Mouse (Mus musculus) MEL (cell line): ENCODE data around the gene Polr3b. TPM values are rescaled to one million over a fixed set of nuclear protein-coding genes. Genes with fewer than 3 reads are reported as not detected.

Source experiments
- DNase-seq: peaks from one replicate; pipeline ENCODE4 v3.0.0; 2011; ENCODE audit warnings: low read depth, low spot score
- H3K27ac ChIP-seq: 2 replicates; pipeline ENCODE4 v1.5.1; 2012; ENCODE audit warnings: low read depth, mild to moderate bottlenecking, control low read depth, low read length, moderate library complexity; ENCODE audit not compliant: control insufficient read depth
- H3K27me3 ChIP-seq, 2 experiments: fragments of 150-350 bp in 1 of 2; sonication (generic) in 1 of 2; 2 replicates each; pipeline ENCODE4 v1.6.1; 2012; ENCODE audit warnings: low read length in 2 of 2, mild to moderate bottlenecking in 2 of 2, improper control_type of control experiment in 1 of 2, moderate library complexity in 1 of 2; ENCODE audit not compliant: insufficient read depth in 2 of 2, control insufficient read depth in 1 of 2
- H3K36me3 ChIP-seq, 2 experiments: 2 replicates each; pipeline ENCODE4 v1.6.1; 2012 to 2014; ENCODE audit warnings: low read length in 2 of 2, improper control_type of control experiment in 1 of 2, inconsistent platforms in 1 of 2, mild to moderate bottlenecking in 1 of 2; ENCODE audit not compliant: insufficient read depth in 2 of 2, control insufficient read depth in 1 of 2
- H3K4me1 ChIP-seq, 2 experiments: fragments of 150-350 bp in 1 of 2; sonication (generic) in 1 of 2; 2 replicates each; pipeline ENCODE4 v1.6.1; 2012; ENCODE audit warnings: low read length in 2 of 2, improper control_type of control experiment in 1 of 2, mild to moderate bottlenecking in 1 of 2; ENCODE audit not compliant: insufficient read depth in 2 of 2, control insufficient read depth in 1 of 2
- H3K4me3 ChIP-seq, 2 experiments: fragments of 150-350 bp in 1 of 2; sonication (generic) in 1 of 2; 2 replicates each; pipeline ENCODE4 v1.5.1; 2012; ENCODE audit warnings: low read depth in 2 of 2, low read length in 2 of 2, mild to moderate bottlenecking in 2 of 2, moderate library complexity in 2 of 2, control low read depth in 1 of 2, improper control_type of control experiment in 1 of 2; ENCODE audit not compliant: control insufficient read depth in 1 of 2, insufficient read depth in 1 of 2
- H3K79me2 ChIP-seq: 2 replicates; pipeline ENCODE4 v1.6.1; 2012; ENCODE audit warnings: mild to moderate bottlenecking, low read length, moderate library complexity; ENCODE audit not compliant: control insufficient read depth, poor library complexity, insufficient read depth
- H3K9ac ChIP-seq: 2 replicates; pipeline ENCODE4 v1.6.1; 2012; ENCODE audit warnings: low read depth, mild to moderate bottlenecking, control low read depth, low read length, moderate library complexity; ENCODE audit not compliant: control insufficient read depth, poor library complexity, severe bottlenecking
- H3K9me3 ChIP-seq: fragments of 150-350 bp; sonication (generic); replicated peaks from 2 replicates; pipeline ENCODE4 v1.6.1; 2012; ENCODE audit warnings: mild to moderate bottlenecking, low read length, improper control_type of control experiment, moderate library complexity; ENCODE audit not compliant: insufficient read depth
- BHLHE40 ChIP-seq: IDR thresholded peaks from 2 replicates; pipeline ENCODE4 v1.6.1; 2012; ENCODE audit warnings: low read depth, mild to moderate bottlenecking, inconsistent platforms, low read length, improper control_type of control experiment, borderline replicate concordance
- CHD2 ChIP-seq: IDR thresholded peaks from 2 replicates; pipeline ENCODE4 v1.6.1; 2011; ENCODE audit warnings: low read length, improper control_type of control experiment
- E2F4 ChIP-seq: IDR thresholded peaks from 2 replicates; pipeline ENCODE4 v1.6.1; 2011; ENCODE audit warnings: low read depth, low read length, improper control_type of control experiment, borderline replicate concordance
- EP300 ChIP-seq, 2 experiments: IDR thresholded peaks; 2 replicates each; pipeline ENCODE4 v1.6.1; 2011; ENCODE audit warnings: improper control_type of control experiment in 2 of 2, low read length in 2 of 2, low read depth in 1 of 2, mild to moderate bottlenecking in 1 of 2
- ETS1 ChIP-seq: IDR thresholded peaks from 2 replicates; pipeline ENCODE4 v1.6.1; 2012; ENCODE audit warnings: low read depth, mild to moderate bottlenecking, inconsistent platforms, low read length, improper control_type of control experiment, moderate library complexity
- GATA1 ChIP-seq: IDR thresholded peaks from 2 replicates; pipeline ENCODE4 v1.6.1; 2011; ENCODE audit warnings: low read depth, low read length, improper control_type of control experiment
- HCFC1 ChIP-seq: IDR thresholded peaks from 2 replicates; pipeline ENCODE4 v1.6.1; 2012; ENCODE audit warnings: low read depth, mild to moderate bottlenecking, inconsistent platforms, low read length, improper control_type of control experiment, moderate library complexity
- MAX ChIP-seq: IDR thresholded peaks from 2 replicates; pipeline ENCODE4 v1.6.1; 2011; ENCODE audit warnings: low read length, improper control_type of control experiment
- MEF2A ChIP-seq: IDR thresholded peaks from 2 replicates; pipeline ENCODE4 v1.6.1; 2014; ENCODE audit warnings: low read depth, mild to moderate bottlenecking, inconsistent platforms, low read length, improper control_type of control experiment; ENCODE audit not compliant: poor library complexity, insufficient replicate concordance, severe bottlenecking; ENCODE audit errors: extremely low read depth
- MYB ChIP-seq: IDR thresholded peaks from 2 replicates; pipeline ENCODE4 v1.6.1; 2011; ENCODE audit warnings: mild to moderate bottlenecking, low read depth, low read length, improper control_type of control experiment
- MYC ChIP-seq: IDR thresholded peaks from 2 replicates; pipeline ENCODE4 v1.6.1; 2011; ENCODE audit warnings: low read depth, mild to moderate bottlenecking, low read length, improper control_type of control experiment, moderate library complexity
- NELFE ChIP-seq: IDR thresholded peaks from 2 replicates; pipeline ENCODE4 v1.6.1; 2011; ENCODE audit warnings: low read depth, low read length, improper control_type of control experiment
- NRF1 ChIP-seq: IDR thresholded peaks from 2 replicates; pipeline ENCODE4 v1.6.1; 2014; ENCODE audit warnings: low read depth, mild to moderate bottlenecking, inconsistent platforms, low read length, improper control_type of control experiment, moderate library complexity; ENCODE audit not compliant: poor library complexity, insufficient read depth, severe bottlenecking
- POLR2AphosphoS2 ChIP-seq: IDR thresholded peaks from 2 replicates; pipeline ENCODE4 v1.6.1; 2011; ENCODE audit warnings: low read length, improper control_type of control experiment
- POLR2AphosphoS5 ChIP-seq: IDR thresholded peaks from 2 replicates; pipeline ENCODE4 v1.6.1; 2012; ENCODE audit warnings: low read depth, borderline replicate concordance, mild to moderate bottlenecking, inconsistent platforms, low read length, moderate library complexity, mixed read lengths
- RCOR1 ChIP-seq: IDR thresholded peaks from 2 replicates; pipeline ENCODE4 v1.6.1; 2012; ENCODE audit warnings: low read depth, mild to moderate bottlenecking, inconsistent platforms, low read length, improper control_type of control experiment
- SIN3A ChIP-seq: IDR thresholded peaks from 2 replicates; pipeline ENCODE4 v1.6.1; 2012; ENCODE audit warnings: low read length, improper control_type of control experiment, inconsistent platforms
- USF1 ChIP-seq: IDR thresholded peaks from 2 replicates; pipeline ENCODE4 v1.6.1; 2014; ENCODE audit warnings: low read depth, mild to moderate bottlenecking, inconsistent platforms, low read length, improper control_type of control experiment, moderate library complexity
- polyA plus RNA-seq, 2 experiments: library from polyadenylated mRNA; stranded (reverse) in 1 of 2; unstranded in 1 of 2; fragments of >175 nt in 1 of 2; fragments of >200 nt in 1 of 2; gene quantifications; 2 replicates each; pipeline versions ENCODE4 v1.2.1 to v1.2.4; 2012; ENCODE audit warnings: low replicate concordance in 2 of 2, low read depth in 1 of 2; ENCODE audit not compliant: insufficient read length in 2 of 2, insufficient read depth in 1 of 2, missing spikeins in 1 of 2
- total RNA-seq: library from RNA; depleted of rRNA; stranded (reverse); fragments of 300-350 nt; gene quantifications from 2 replicates; pipeline ENCODE4 v1.2.3, GENCODE M21; 2012

The Polr3b gene
- total and polyA plus RNA-seq, 3 experiments = 19.8 to 24.2 TPM; not detected in 1

GRCm38 (mm10) chr10:84654029-84654428 lies 31.9 kb downstream of the Polr3b start:
- no peak overlapping the region for H3K27ac ChIP-seq
- TF ChIP-seq SIN3A (no peak), RCOR1 (no peak), MYB (no peak), POLR2AphosphoS2 (no peak), POLR2AphosphoS5 (no peak), HCFC1 (no peak), ETS1 (no peak), USF1 (no peak), CHD2 (no peak), NELFE (no peak), MEF2A (no peak), EP300 (IDR thresholded peaks at IDR 0.05; ENCODE audit: low read depth in 1 of 2, low read length in 2 of 2) (no peak), E2F4 (no peak), GATA1 (no peak), MAX (no peak)
- TF ChIP-seq, all 39 proteins: peak for 0
- no peak for DNase-seq
- no peaks in the 10 kb centered on the region for H3K27me3 ChIP-seq
- H3K79me2 ChIP-seq = 0 out of 2 replicates have a peak, but pooled peaks cover 1% of the 10 kb centered on the region
- H3K4me1 ChIP-seq = peaks cover 12% of the 10 kb centered on the region in 2 experiments
- H3K4me3 ChIP-seq = no peak overlapping the region
- H3K9me3 ChIP-seq = no peaks in the 10 kb centered on the region
- H3K9ac ChIP-seq = no peak overlapping the region
- peaks cover 4 to 18% of the 10 kb centered on the region in 2 experiments; a peak in 3 of 4 replicates for H3K36me3 ChIP-seq

GRCm38 (mm10) chr10:84654731-84655130 lies 32.6 kb downstream of the Polr3b start:
- Histone ChIP-seq H3K27me3 (no peaks in the 10 kb centered on the region), H3K79me2 (0 out of 2 replicates have a peak, but pooled peaks cover 1% of the 10 kb centered on the region), H3K4me3 (no peak overlapping the region), H3K27ac (no peak overlapping the region), H3K36me3 (peaks cover 4 to 11% of the 10 kb centered on the region in 2 experiments; a peak in 3 of 4 replicates), H3K9me3 (no peaks in the 10 kb centered on the region), H3K9ac (no peak overlapping the region), H3K4me1 (peaks cover 7 to 8% of the 10 kb centered on the region in 2 experiments)
- TF ChIP-seq MAX = no peak
- TF ChIP-seq MYC = no peak
- no peak for TF ChIP-seq NRF1
- no peak for TF ChIP-seq BHLHE40
- no peak for DNase-seq
